Mouse (Mus musculus): Measurements from ENCODE around the gene Cd200r4.
"Not testable (repeated sequence)": the region's sequence is repeated elsewhere in the genome, so short reads cannot be mapped to it uniquely, and the experiment has no call there.

Cd200r4 gene

DNA sequence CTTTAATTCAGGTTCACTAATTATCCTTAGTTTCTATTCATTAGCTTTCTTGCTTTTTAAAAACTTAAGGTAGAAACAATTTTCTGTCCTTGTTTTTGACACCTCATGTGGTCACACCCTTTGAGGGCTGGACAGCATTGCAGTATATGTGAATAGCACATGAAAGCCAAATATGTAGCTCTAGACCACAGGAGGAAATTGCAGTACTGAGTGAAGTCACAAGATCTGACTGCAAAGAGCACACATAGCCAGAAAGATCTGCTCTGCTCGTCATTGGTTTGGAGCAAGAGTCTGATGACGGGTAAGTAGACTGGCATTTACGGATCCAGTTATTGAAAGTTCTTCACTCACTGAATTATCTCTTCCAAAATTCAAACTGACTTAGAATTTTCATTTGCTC is at the start of gene Cd200r4:
Gene Cd200r4 (plus strand): TSS at position 190 of the 400 bp plus-strand sequence.
- DNase-seq (ENCODE audit: low spot score in 2 of 2) = no peak

DNA sequence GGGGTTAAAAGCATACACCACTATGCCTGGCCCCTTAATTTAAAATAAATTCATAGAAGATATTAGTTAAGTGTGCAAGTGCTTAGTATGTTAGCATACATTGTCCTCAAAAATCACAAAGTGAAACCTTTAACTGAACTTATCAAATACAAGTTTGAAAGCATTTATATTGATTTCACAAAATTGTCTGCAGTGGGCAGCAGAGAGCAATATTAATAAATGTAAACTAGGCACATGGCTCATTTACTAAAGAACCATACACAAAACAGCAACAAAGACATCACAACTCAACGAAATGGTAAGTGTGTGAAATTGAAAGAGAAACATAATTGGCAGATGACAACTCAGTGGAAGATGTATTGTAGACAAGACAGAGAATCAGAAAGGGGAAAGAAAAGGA is 49.7 kb upstream of the Cd200r4 start:
- DNase-seq (ENCODE audit: low spot score in 2 of 2) = no peak

DNA sequence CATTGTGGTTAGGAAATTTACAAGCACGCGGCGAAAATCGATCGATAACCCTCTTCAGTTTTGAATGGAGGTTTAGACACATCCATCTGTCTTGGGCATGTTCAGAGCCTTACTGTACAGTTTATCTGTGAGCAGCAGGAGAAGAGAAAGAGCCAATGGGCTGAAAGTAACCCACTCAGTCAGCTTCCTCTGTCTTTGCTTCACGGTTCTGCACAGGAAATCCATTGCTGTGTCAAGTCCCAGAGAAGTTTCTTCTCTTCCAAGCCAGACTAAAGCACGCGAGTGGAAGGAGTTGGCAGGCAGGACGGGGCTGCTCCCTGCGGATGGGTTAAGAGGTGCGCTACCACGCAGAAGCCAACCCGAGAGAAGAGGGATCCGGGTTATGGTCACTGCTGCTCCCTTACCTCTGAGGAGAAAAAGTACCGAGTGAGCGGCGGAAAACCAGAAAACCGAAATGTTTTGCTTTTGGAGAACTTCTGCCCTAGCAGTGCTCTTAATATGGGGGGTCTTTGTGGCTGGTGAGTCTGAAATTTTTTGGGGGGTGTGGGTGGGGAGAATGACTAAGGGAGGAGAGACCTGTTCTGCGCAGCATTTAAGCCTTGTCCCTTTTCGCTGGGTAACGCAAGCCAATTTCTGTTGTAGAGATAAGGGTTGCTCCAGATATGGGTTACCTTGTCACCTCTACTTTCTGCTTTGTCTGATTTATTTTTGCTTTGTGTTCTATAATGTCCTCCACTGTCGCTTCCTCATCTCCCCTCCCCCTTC is 45.8 kb upstream of the Cd200r4 start, which contains the start of gene Cd200r1:
Gene Cd200r1 (plus strand): TSS at position 182 of the 765 bp plus-strand sequence.
- DNase-seq (ENCODE audit: low spot score in 2 of 2) = no peak

DNA sequence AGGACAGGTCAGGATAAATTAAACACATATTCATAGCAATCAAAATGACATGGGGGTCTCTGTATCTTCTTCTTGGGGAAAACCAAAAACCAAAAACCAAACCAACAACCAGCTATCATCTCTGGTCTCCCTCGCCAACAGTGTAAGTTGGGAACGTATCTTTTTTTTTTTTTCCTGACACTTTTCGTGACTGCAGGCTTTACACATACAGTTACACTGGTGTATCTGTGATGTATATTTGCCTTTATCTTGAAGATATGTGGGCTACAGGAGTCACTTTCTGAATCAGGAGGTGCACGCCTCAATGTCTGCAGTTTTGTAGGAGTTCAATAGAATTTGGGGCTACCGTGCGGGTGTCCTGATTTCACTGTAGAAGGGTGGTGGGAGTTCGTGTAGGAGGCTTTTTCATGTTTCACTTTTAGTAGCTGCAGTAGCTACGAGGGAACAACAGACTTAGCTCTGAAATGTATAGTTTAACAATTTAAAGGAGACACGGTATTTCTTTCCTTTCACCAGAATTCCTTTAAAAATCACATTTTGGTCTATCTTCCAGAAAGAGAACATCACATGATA is 45.1 kb upstream of the Cd200r4 start:
- peak; percentile 44 to 48 for DNase-seq (ENCODE audit: low spot score in 2 of 2)

DNA sequence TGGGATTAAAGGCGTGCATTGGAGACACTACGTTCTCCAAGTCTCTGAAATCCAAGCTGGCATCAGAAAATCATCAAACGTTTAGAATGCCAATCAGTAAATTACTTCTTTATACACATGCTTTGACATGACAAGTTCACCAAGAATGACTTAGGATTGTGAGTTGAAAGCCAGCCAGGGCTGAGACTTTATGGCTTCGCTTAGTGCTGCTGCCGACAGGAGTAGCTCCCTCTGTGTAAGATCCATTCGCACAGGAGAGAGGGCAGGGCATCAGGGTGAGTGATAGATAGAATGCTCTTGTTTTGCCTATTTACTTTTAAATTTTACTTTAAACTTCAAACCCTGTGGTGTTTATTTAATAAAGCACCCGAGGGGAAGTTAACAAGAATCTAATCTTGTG is 44.0 kb upstream of the Cd200r4 start:
- no peak for DNase-seq (ENCODE audit: low spot score in 2 of 2)

DNA sequence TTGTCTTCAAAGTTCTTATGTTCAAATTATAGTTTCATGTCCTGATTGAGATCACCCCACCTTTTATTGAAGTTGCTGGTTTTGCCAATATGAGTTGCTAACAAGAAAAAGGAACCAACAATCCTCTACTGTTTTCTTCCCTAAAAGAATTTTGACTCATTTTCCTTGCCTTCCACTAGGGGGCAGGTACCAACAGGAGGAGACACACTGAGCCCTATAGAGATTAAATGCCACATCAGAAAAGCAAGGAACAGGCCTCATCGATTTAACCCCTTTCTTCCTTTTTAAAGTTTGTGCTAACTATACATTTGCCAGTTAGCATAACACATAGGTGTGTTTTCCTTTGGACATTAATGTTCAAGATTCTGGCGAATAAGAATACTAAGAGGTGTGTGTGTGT is 43.6 kb upstream of the Cd200r4 start:
- no peak for DNase-seq (ENCODE audit: low spot score in 2 of 2)

DNA sequence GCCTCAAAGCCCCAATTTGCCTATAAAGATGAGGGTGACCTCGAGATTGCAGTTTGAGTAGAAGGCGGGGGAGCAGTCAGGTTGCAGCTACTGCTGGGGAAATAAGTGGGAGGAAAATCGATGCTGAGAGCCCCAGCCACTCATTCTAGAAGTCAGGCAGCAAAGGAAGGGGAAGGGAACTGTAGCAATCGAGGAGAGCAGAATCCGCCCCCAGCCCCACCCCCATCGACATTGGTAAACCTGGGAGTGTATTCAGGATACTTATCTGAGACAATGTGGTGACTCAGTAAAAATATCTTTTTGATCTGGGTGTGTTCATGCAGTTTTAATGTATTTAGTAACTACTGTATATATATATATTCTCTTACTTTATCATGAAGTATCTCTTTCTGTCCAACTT is 39.0 kb upstream of the Cd200r4 start:
- no peak for DNase-seq (ENCODE audit: low spot score in 2 of 2)

DNA sequence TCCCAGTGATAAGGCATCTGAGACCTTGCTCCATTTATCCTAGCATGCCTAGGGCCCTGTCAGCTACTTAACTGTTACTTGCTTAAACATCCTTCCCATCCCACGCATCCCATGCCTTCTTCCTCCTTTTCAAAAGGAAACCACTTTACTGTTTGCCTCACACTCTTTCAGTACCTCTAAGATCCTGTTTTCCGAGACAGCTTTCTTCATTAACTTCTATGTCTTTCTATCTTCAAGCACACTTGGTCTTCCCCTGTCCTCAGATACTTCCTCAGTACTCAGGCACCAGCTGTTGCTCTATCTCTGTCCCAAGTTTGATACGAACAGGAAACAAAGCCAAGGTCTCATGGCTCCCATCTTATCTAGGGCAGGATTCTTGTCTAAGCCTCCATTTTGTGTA is 37.9 kb upstream of the Cd200r4 start:
- DNase-seq (ENCODE audit: low spot score in 2 of 2) = no peak

DNA sequence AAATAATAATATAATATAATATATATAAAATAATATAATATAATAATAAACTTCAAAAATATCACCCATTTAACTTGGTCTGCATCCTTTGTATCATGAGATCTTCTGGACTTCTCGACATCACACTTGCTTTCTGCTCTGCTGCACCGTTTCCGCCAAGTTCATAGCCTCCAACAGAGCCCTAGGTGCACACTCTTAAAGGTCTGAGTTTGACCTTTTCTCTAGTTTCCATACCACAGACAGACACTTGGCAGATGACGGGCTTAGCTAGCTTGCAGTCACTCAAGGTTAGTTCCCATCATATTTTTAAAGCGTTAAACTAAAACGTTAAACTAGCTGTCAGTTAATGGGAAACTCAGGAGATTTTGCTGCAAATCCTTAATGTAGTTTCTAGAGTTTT is 37.3 kb upstream of the Cd200r4 start:
- no peak for DNase-seq (ENCODE audit: low spot score in 2 of 2)

DNA sequence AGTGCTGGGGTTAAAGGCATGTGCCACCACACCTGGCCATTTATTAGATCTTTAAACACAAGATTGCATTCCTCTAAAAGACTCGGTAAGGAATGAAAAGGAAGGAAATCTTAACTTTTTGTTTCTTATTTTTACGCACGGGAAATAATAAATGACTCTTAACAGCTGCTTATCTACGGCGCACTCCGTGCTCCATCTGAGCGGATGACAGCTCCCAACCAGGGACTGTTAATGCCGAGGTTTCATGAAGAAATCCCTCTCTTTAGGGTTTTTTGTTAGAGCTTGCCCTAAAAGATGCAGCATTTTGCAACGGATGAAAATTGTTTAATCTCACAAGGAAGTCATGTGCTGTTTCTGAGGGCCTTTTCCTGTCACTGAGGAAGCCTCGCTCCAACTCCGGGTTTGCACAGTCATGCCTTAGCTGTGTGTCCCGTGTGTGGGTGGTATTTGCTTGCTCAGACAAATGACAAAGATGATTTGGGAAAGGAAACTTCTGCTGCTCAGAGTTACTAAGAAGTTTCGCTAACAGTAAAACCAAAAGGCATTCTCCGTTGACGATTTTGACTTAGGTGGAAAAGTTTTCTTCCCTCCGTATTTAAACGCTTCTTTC is 32.9 kb upstream of the Cd200r4 start:
- peak; percentile 22 to 27 for DNase-seq (ENCODE audit: low spot score in 2 of 2)

DNA sequence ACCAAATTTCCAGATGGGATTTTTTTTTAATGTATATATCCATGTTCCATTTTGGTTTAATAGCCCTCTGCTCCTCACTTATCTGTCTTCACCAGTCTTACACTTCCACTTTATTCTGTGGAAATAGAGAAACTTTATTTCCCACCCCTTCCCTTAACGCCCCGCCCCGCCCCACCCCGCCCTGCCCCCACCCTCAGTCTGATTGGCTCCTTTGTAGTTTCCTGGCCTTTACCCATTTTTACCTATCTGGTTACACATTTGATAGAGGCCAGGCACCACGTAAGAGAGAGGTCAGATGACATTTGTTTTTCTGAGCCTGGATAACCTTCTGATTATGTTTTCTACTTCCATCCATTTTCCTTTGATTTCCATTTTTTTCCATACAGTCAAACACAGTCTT is 32.0 kb upstream of the Cd200r4 start:
- no peak for DNase-seq (ENCODE audit: low spot score in 2 of 2)

DNA sequence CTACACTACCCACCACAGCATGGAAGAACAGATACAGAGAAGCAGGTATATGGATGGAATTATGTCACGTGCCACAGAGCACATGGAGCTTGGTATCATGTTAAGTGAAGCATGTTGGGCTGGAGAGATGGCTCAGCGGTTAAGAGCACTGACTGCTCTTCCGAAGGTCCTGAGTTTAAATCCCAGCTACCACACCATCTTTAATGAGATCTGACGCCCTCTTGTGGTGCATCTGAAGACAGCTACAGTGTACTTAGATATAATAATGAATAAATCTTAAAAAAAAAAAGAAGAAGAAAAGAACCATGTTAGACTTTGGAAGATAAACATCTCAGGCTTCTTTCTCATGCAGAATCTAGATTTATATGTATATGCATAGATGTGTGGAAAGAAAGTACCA is 30.8 kb upstream of the Cd200r4 start:
- no peak for DNase-seq (ENCODE audit: low spot score in 2 of 2)

DNA sequence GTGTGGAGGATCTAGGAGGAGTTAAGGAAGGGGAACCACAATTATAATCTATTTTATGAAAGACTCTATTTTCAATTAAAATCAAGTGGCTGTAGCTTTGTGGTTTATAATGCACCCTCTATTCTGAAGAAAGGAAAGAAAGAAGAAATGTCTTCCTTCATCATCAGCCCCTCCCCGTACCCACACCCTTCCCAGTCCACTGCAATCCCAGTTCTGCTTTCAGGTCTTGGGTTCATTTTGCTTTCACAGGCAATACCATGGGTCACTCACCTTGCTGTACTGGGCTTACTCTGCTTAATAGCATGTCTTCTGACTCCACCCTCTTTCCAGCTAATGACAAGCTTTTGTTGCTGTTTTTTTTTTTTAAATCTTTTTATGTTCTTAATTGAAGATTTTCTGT is 24.6 kb upstream of the Cd200r4 start:
- DNase-seq (ENCODE audit: low spot score in 2 of 2) = no peak

DNA sequence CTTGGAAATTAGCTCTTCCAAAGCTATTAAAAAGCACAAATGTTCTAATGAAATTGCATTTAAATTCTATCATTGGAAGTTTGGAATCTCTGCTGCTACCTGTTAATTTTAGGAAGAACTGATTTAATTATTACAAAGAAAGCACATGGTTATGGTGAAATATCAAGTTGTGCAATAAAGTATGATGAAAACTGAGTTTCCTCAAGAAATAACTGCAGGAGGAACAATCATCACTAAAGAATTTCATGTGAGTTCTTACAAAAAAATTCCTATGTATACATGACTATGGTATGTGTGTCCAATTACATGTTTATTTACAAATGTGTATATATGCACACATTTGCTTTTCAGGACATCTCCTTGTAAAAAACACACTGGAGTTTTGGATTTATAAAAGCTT is 17.1 kb upstream of the Cd200r4 start:
- DNase-seq (ENCODE audit: low spot score in 2 of 2) = no peak

DNA sequence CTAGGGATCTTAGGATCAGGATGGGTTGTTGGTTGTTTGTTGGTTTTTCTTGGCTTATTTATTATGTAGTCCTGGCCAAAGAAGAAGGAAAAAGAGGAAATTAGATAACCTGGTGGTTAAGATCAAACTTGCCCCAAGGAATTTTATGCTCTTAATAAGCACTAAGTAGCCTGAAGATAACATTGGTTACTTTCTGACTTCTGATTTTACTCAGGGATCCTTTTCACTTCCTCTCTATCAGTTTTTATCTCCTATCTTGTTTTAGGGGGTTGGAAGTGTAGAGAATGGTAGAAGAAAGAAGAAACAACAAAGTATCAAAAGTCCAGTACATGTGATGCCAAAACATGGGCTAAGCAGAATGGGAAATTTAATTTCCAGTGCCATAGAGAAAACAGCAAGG is 5.6 kb upstream of the Cd200r4 start:
- DNase-seq (ENCODE audit: low spot score in 2 of 2) = no peak

DNA sequence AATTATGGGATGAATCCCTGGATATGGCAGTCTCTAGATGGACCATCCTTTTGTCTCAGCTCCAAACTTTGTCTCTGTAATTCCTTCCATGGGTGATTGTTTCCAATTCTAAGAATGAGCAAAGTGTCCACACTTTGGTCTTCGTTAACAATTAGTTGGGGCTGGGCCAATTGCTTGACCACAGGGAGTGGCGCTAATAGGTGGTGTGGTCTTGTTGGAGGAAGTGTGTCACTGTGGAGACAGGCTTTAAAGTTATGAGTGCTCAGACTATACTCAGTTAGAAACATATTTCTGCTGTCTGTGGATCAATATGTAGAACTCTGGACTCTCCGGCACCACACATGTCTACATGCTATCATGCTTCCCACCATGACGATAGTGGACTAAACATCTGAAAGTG is 1.3 kb upstream of the Cd200r4 start:
- DNase-seq (ENCODE audit: low spot score in 2 of 2) = not testable (repeated sequence)

DNA sequence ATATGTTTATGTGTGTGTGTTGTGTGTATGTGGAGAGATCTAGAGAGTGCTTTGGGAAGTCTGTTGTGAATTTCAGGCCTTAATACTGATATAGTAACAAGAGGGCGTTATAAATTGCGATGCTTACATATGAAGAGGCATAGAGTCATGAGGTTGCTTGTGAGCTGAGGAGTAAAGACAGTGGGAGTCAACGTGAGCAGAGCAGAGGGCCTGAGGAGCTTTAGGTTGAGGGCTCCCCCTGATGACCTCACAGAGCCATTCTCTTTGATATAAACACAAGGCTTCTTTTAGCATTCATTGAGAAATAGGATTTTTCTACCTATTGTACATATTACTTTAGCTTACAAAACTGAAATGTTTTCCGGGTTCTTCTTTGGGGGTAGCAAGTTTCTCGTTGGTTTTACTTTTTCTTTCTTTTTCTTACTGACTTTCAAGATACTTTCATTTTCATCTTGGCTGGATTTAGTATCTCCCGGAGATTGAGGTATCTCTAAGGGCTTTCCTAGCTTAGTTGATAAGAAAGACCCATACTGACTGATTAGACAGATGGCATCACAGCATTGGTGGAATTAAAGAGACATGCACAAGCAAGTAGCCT is 1.0 kb downstream of the Cd200r4 start:
- DNase-seq (ENCODE audit: low spot score in 2 of 2) = no peak

DNA sequence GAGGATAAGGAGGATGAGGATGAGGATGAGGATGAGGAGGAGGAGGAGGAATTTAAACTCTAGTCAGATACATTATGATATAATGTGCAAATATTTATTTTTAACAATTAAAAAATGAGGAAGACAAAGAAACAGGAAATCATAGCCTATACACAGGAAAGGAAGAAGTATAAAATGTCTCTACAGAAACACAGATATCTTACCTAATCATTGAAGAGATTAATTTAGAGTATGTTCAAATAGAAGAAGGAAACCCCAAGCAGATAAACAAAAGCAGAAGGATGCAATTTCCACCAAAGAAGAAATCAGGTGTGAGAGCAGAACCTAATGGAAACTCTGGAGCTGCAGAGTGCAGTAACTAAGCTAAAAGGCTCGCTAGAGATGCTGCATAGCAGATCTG is 6.5 kb downstream of the Cd200r4 start:
- no peak for DNase-seq (ENCODE audit: low spot score in 2 of 2)

DNA sequence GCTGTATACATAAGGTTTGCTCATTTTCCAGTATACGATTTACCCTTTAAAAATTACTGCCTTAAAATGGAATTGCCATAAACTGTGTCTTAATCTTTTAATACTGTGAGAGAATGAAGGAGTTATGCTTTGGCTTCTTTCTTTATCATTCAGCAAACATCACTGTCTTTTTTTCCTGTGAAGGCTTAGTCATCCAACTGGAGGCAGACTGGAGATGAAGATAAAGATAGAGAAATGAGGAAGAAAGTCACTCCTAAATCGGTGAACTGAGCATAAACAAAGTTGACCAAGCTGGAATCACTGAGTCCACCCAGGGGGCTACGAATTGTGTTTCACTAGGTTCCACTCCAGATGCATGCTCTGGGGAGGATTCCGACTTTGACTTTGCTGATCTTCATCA is 9.0 kb downstream of the Cd200r4 start:
- no peak for DNase-seq (ENCODE audit: low spot score in 2 of 2)

DNA sequence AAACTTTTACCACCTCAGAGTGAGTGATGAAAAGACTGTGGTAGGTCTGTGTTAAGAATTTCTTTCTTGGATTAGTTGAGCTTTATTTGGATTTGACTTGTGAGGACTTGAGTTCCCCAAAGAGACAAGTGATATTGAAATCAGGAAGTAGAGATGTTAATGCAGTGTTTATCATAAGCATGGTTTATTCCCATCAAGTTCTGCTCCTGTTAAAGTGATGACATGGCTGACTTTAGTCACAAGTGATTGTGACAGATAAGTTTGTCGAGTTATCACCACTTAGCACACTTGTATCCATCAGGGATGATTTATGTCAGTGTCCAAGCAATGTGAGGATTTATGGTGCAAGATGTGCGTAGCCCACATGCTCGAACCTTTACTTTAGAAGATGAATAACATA is 20.8 kb downstream of the Cd200r4 start:
- no peak for DNase-seq (ENCODE audit: low spot score in 2 of 2)

DNA sequence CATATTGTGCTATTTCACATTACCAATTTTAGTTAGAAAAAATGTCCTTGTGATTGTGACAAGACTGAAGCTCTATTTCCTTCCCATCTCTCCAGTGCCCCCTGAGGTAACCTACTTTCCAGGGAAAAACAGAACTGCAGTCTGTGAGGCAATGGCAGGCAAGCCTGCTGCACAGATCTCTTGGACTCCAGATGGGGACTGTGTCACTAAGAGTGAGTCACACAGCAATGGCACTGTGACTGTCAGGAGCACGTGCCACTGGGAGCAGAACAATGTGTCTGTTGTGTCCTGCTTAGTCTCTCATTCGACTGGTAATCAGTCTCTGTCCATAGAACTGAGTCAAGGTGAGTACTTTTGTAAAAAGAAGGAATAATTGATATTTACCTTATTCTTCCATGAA is 21.7 kb downstream of the Cd200r4 start:
- DNase-seq (ENCODE audit: low spot score in 2 of 2) = peak; percentile 8 to 12

DNA sequence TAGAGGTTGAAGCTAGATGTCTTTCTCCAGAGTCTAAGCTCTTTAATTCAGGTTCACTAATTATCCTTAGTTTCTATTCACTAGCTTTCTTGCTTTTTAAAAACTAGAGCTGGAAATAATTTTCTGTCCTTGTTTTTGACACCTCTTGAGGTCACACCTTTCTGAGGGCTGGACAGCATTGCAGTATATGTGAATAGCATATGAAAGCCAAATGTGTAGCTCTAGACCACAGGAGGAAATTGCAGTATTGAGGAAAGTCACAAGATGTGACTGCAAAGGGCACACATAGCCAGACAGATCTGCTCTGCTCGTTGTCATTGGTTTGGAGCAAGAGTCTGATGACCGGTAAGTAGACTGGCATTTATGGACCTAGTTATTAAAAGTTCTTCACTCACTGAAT is 55.3 kb downstream of the Cd200r4 start, which contains the start of gene Cd200r2:
Gene Cd200r2 (plus strand): TSS at position 301 of the 400 bp plus-strand sequence.
- no peak for DNase-seq (ENCODE audit: low spot score in 2 of 2)

DNA sequence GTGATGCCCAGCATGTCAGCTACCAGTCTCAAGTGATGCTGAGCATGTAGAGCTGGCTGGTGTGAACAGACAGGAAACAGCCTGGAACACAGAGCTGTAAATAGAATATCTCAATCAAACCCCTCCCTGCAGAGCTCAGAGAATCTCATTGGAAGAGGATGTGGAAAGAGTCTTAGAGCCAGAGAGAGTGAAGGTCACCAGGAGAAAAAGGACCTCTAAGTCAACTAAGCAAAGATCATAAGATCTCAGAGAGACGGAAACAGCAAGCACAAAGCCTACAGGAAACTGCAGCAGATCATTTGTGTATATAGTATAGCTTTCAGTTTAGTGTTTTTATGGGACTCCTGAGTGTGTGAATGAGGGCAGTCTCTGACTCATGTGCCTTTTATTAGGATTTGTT is 63.6 kb downstream of the Cd200r4 start:
- no peak for DNase-seq (ENCODE audit: low spot score in 2 of 2)

Data from right cerebral cortex, adult 2 months (tissue).